Mouse (Mus musculus) kidney, adult 18-20 months (tissue): Measurements from ENCODE around the gene Scamp1.

Experiments
- DNase-seq: peaks from one replicate; pipeline ENCODE4 v3.0.0; 2021

Gene Scamp1

GRCm38 (mm10) chr13:94268201-94268600 is 17.5 kb downstream of the Scamp1 start:
- DNase-seq: no peak

GRCm38 (mm10) chr13:94267190-94267589 is 18.5 kb downstream of the Scamp1 start:
- DNase-seq: no peak

GRCm38 (mm10) chr13:94266530-94266929 is 19.1 kb downstream of the Scamp1 start:
- no peak for DNase-seq

GRCm38 (mm10) chr13:94265291-94265690 is 20.4 kb downstream of the Scamp1 start:
- DNase-seq: no peak

GRCm38 (mm10) chr13:94263943-94264342 is 21.7 kb downstream of the Scamp1 start:
- no peak for DNase-seq

GRCm38 (mm10) chr13:94262551-94262950 is 23.1 kb downstream of the Scamp1 start:
- DNase-seq: no peak

- DNase-seq: no peak
Observed at GRCm38 (mm10) chr13:94261624-94262023, 24.0 kb downstream of the Scamp1 start.

- no peak for DNase-seq
Observed at GRCm38 (mm10) chr13:94260961-94261360, 24.7 kb downstream of the Scamp1 start.

GRCm38 (mm10) chr13:94259210-94259609 is 26.4 kb downstream of the Scamp1 start:
- no peak for DNase-seq

- no peak for DNase-seq
Observed at GRCm38 (mm10) chr13:94258530-94258929, 27.1 kb downstream of the Scamp1 start.

GRCm38 (mm10) chr13:94257711-94258110 is 27.9 kb downstream of the Scamp1 start:
- DNase-seq: no peak

- peak; percentile 32 for DNase-seq
Observed at GRCm38 (mm10) chr13:94255176-94255575, 30.5 kb downstream of the Scamp1 start.

- no peak for DNase-seq
Observed at GRCm38 (mm10) chr13:94254286-94254685, 31.4 kb downstream of the Scamp1 start.

GRCm38 (mm10) chr13:94253052-94253451 is 32.6 kb downstream of the Scamp1 start:
- no peak for DNase-seq

- DNase-seq: no peak
Observed at GRCm38 (mm10) chr13:94250761-94251160, 34.9 kb downstream of the Scamp1 start.

- DNase-seq: no peak
Observed at GRCm38 (mm10) chr13:94250188-94250587, 35.5 kb downstream of the Scamp1 start.

- no peak for DNase-seq
Observed at GRCm38 (mm10) chr13:94242897-94243296, 42.8 kb downstream of the Scamp1 start.

- DNase-seq: no peak
Observed at GRCm38 (mm10) chr13:94241892-94242524, 43.6 kb downstream of the Scamp1 start.

GRCm38 (mm10) chr13:94240873-94241272 is 44.8 kb downstream of the Scamp1 start:
- no peak for DNase-seq

GRCm38 (mm10) chr13:94240111-94240510 is 45.5 kb downstream of the Scamp1 start:
- no peak for DNase-seq

- no peak for DNase-seq
Observed at GRCm38 (mm10) chr13:94239488-94239887, 46.2 kb downstream of the Scamp1 start.

- DNase-seq: no peak
Observed at GRCm38 (mm10) chr13:94231871-94232270, 53.8 kb downstream of the Scamp1 start.

- DNase-seq: no peak
Observed at GRCm38 (mm10) chr13:94224717-94225705, 60.6 kb downstream of the Scamp1 start.

GRCm38 (mm10) chr13:94223609-94224008 is 62.0 kb downstream of the Scamp1 start:
- no peak for DNase-seq
